Mouse (Mus musculus) embryo, embryonic 10 days (tissue): ENCODE results near the gene Gpr1.
"Not testable (repeated sequence)": the region's sequence is repeated elsewhere in the genome, so short reads cannot be mapped to it uniquely, and the experiment has no call there.

ENCODE experiments used
- DNase-seq: peaks from one replicate; pipeline ENCODE4 v3.0.0-alpha.2; 2015; ENCODE audit warnings: low spot score

Gene Gpr1

DNA sequence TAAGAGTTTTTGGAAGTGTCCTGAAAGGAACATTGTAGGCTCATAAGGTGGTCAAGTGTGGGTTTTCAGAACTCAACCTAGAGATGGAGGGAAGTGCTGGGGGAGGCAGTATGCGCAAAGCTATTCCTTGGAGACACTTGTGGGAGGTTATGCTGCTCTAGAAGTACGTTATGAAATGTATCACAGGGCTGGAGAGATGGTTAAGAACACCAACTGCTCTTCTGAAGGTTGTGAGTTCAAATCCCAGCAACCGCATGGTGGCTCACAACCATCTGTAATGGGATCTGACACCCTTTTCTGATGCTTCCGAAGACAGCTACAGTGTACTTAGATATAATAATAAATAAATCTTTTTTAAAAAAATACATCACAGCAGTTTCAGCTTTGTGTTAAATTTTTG, 34.2 kb downstream of the Gpr1 start:
- DNase-seq = no peak

DNA sequence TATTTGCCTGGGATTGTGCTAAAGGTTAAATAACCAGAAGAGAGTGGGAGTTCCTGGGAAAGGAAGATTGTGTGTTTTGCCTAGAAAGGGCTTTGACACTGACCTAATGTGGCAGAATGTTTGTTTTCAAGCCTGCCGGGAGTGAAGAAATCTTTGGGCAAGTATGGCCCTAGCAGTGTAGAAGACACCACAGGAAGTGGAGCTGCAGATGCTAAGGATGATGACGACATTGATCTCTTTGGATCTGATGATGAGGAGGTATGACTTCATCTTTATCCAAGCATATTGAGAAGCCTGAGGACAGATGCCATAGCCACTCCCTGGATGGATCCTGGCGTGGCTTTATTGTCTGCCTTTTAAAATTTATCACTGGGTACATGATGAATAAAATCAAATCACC, 36.0 kb downstream of the Gpr1 start:
- no peak for DNase-seq

DNA sequence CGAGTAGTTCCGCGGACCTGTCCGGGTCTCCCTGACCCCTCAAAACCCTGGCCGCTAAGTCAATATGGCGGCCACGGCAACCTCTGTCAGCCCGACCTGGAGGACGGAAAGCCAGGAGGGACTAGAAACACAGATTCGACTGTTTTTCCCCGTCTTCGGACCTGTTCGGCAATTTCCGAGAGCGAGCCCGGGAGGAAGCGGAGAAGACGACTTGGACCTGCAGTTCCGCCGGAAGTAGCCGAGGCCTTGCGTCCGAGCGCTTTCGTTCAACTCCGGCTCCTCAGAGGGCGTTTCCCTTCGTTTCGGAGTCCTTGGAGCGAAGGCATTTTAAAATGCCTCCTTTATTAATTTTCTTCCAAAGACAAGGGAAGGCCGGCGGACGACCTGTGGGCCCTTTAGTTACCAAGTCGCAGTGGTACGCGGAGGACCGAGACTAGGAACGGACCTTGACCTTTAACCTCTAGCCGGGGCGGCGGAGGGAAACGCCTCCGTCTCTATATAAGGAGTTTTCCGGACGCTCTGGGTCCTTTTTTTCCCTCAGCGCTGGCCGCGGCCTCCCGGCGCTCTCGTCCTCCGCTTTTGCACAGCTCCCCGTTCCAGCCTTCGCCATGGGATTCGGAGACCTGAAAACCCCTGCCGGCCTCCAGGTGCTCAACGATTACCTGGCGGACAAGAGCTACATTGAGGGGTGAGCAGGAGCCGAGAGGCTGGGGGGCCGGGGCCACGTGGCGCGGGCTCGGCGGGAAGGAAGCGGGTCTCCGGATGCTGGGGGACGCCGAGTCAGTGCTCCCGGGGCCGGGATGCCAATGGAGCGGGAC, 37.5 kb downstream of the Gpr1 start, which contains the start of the genes Eef1b2 and Ndufs1:
Eef1b2 (plus strand) TSS at position 222 of the 818 bp plus-strand sequence.
Ndufs1 (minus strand) TSS at position 230 of the 818 bp plus-strand sequence.
- DNase-seq = peak; percentile 98

DNA sequence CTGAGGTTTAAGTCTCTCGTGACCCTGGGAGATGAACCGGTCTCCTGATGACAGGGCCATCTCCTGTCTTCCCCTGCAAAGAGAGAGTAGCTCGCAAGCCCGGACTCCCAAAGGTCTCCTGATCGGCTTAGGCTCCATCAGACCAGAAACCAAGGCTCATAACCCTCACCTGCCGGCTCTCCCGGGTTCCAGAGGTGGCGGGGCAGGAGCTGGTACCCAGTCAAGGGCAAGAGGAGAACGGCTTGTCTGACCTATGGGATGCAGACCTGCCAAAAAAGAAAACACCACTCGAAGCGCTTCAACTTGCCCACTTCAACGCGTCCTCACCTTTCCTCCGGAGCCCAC, 38.1 kb downstream of the Gpr1 start:
- DNase-seq = no peak

DNA sequence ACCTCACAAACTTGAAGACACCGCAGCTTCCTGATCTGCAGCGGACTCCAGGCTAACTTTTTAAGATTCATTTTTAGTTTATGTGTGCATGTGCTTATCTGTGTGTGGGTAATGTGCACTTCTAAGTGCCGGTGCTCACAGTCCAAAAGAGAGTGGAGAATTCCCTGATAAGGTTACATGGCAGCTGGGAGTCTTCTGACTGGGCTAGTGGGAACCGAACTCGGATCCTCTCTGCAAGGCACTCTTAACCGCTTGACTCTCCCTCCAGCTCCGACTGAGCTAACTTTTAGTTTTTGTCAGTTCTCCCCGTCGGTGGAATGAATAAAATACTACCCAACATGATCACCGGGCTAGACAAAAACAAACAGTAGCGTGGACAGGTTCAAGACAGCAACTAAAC, 38.5 kb downstream of the Gpr1 start:
- peak; percentile 5 for DNase-seq

DNA sequence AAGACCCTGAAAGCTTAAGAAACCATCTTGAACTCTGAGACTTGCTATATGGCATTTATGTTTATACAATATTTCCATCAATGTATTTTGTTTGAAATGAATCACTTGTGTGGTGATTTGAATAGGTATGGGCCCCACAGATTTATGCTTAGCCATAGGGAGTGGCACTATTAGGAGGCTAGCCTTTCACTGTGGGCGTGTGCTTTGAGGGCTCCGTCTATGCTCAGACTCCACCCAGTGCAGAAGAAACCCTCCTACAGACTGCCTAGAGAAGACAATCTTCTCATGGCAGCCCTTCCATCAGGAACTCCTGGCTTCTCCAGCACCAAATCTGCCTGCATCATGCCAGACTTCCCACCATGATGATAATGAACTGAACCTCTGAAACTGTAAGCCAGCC, 45.7 kb downstream of the Gpr1 start:
- no peak for DNase-seq

DNA sequence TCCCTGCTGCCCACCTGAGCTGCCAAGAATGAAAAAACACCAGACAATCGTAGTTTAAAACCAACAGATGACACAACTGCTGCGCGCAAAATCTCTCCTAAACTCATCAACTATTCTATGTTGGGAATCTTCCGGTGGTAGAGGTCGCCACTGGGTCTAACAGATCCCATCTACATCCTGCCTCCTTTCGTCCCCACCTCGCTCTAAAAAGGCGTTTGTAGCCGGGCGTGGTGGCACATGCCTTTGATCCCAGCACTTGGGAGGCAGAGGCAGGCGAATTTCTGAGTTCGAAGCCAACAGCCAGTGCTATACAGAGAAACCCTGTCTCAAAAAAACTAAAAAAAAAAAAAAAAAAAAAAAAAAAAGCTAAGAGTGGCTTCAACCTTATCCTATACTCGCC, 74.1 kb downstream of the Gpr1 start:
- DNase-seq = no peak

DNA sequence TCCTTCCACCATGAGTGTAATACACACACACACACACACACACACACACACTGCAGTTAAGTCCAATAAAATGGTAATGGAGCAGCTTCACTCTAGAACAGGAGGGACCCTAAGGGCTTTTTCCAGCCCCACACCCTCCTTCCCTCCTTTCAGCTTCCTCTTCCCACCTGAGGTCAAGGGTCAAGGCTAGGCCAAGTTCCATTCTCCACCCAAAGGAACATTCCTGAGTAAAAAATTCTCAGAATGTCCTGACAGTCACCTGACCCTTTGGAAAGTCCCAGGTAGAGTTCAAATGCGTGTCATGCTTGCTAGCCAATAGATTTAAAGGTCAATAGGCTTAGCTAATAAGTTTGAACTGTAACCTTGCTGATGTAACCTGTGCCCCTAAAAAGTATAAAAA, 75.8 kb downstream of the Gpr1 start:
- not testable (repeated sequence) for DNase-seq

DNA sequence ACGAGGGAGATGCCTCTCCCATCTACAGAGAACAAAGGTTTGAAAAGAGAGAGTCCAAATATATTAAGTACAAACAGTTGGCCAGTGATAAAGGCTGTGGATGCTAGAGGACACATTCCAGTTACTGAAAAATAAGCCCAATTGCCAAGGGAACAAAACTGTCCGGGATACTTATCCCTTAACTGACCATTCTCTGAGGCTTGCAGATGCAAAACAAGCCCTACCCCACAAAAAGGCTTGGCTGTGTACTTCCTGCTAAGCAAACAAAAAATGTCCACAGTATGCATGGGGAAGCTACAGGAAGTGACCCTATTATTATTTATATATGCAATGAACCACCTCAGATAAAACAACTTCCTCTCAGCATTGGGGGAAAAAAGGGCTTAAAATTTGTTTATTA, 76.4 kb downstream of the Gpr1 start:
- no peak for DNase-seq

DNA sequence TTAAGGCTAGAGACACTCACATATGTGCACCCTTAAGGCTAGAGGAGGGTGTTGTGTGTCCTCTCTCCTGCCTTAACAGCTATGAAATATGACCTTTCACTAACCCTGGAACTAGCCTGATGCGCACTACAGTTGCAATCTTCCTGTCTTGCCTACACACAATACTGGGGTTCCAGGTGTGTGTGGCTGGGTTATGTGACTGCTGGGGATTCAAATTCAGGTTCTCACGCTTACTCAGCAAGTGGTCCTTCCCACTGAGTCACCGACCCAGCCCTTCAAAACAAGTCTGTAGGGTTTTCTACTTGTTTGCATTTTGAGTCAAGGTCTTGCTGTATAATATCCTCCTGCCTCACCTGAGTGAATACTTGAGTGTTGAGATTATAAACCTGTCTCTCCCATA, 79.8 kb downstream of the Gpr1 start:
- DNase-seq = no peak
